Mouse (Mus musculus) heart, postnatal 0 days (tissue): ENCODE measurements around the gene Ccl11. TPM values are rescaled to one million over a fixed set of nuclear protein-coding genes. Genes with fewer than 3 reads are reported as not detected.

Experiments used
- ATAC-seq: fragments of 200-750 bp; cut with Nextera tagmentation; 2 replicates; pipeline ENCODE4 v1.8.0; 2017; ENCODE audit warnings: low read depth, moderate number of reproducible peaks, moderate library complexity; ENCODE audit not compliant: insufficient read depth
- DNase-seq: peaks from one replicate; pipeline ENCODE4 v3.0.0-alpha.2; 2016; ENCODE audit warnings: low spot score
- H3K27ac ChIP-seq: fragments of 300-500 bp; sonication (generic); 2 replicates; pipeline ENCODE4 v1.5.1; 2014; ENCODE audit warnings: low read depth, mild to moderate bottlenecking
- H3K27me3 ChIP-seq: fragments of 300-500 bp; sonication (generic); 2 replicates; pipeline ENCODE4 v1.6.1; 2014; ENCODE audit warnings: low read length, mixed read lengths; ENCODE audit not compliant: control insufficient read depth, insufficient read depth
- H3K36me3 ChIP-seq: fragments of 300-500 bp; sonication (generic); replicated peaks from 2 replicates; pipeline ENCODE4 v1.6.1; 2014; ENCODE audit warnings: low read length, mixed read lengths; ENCODE audit not compliant: control insufficient read depth, insufficient read depth
- H3K4me1 ChIP-seq: fragments of 300-500 bp; sonication (generic); 2 replicates; pipeline ENCODE4 v1.6.1; 2014; ENCODE audit warnings: antibody characterized with exemption; ENCODE audit not compliant: control insufficient read depth, insufficient read depth
- H3K4me2 ChIP-seq: fragments of 300-500 bp; sonication (generic); 2 replicates; pipeline ENCODE4 v1.6.1; 2014; ENCODE audit warnings: low read depth, mild to moderate bottlenecking, low read length, moderate library complexity
- H3K4me3 ChIP-seq: fragments of 300-500 bp; sonication (generic); 2 replicates; pipeline ENCODE4 v1.5.1; 2014; ENCODE audit warnings: low read depth, low read length
- H3K9ac ChIP-seq: fragments of 300-500 bp; sonication (generic); replicated peaks from 2 replicates; pipeline ENCODE4 v1.6.1; 2014; ENCODE audit warnings: low read depth, low read length, mixed read lengths
- H3K9me3 ChIP-seq: fragments of 300-500 bp; sonication (generic); replicated peaks from 2 replicates; pipeline ENCODE4 v1.6.1; 2016; ENCODE audit warnings: low read length; ENCODE audit not compliant: control insufficient read depth
- CTCF ChIP-seq: IDR thresholded peaks from 2 replicates; pipeline ENCODE4 v1.5.1; 2016; ENCODE audit warnings: antibody characterized with exemption, control low read depth, low read depth
- EP300 ChIP-seq: IDR thresholded peaks from 2 replicates; pipeline ENCODE4 v1.6.1; 2016; ENCODE audit warnings: antibody characterized with exemption, low read depth
- WGBS: fragments of 180-500 bp; shearing (Covaris S2); extraction: QIAGEN DNeasy Blood & Tissue Kit; methylation state at CpG from one replicate; pipeline ENCODE4 v1.1.7; 2014; 5-methylcytosine and 5-hydroxymethylcytosine counted together
- polyA plus RNA-seq: library from polyadenylated mRNA; unstranded; fragments of >200 nt; fragmentation: Nextera tagmentation; extraction: Ambion mirVana; gene quantifications from 2 replicates; pipeline ENCODE4 v1.2.1, GENCODE M21; 2015
- total RNA-seq: library from RNA; depleted of rRNA; stranded (reverse); fragments of >200 nt; gene quantifications from 2 replicates; pipeline ENCODE4 v1.2.3, GENCODE M21; 2014; ENCODE audit warnings: low replicate concordance

Gene Ccl11
- total and polyA plus RNA-seq, 2 experiments from 2014 or later = 0.20 TPM; not detected in 1

- Histone ChIP-seq H3K4me3 (no peak within 1 kb of the TSS), H3K4me2 (no peak within 1 kb of the TSS), H3K27me3 (no peaks in the 10 kb centered on the region), H3K4me1 (no peaks in the 10 kb centered on the region), H3K36me3 (no peaks in the 10 kb centered on the region), H3K9me3 (no peaks in the 10 kb centered on the region), H3K9ac (no peak within 1 kb of the TSS), H3K27ac (no peak within 1 kb of the TSS)
- ATAC-seq (no peak), DNase-seq (peak; percentile 43)
- TF ChIP-seq EP300 = no peak
- no peak for TF ChIP-seq CTCF
- WGBS = 5% methylated on average over 2 of the region's 2 CpGs
These were observed 19.1 kb upstream of the Ccl11 start, which contains the start of gene Gm17268 for GRCm38 (mm10) chr11:82038535-82038934. Gene Gm17268 (minus strand): TSS chr11:82038562.

GRCm38 (mm10) chr11:82039132-82039660 lies 18.4 kb upstream of the Ccl11 start:
- H3K27ac ChIP-seq = no peak overlapping the region

GRCm38 (mm10) chr11:82041671-82042080 lies 15.9 kb upstream of the Ccl11 start:
- Histone ChIP-seq H3K27me3 (no peaks in the 10 kb centered on the region), H3K4me2 (no peak overlapping the region), H3K4me3 (no peak overlapping the region), H3K9ac (no peak overlapping the region), H3K27ac (no peak overlapping the region), H3K4me1 (no peaks in the 10 kb centered on the region), H3K9me3 (no peaks in the 10 kb centered on the region), H3K36me3 (no peaks in the 10 kb centered on the region)
- WGBS = 52% methylated on average over 4 of the region's 4 CpGs
- TF ChIP-seq CTCF = no peak
- TF ChIP-seq EP300 = no peak
- ATAC-seq = no peak
- DNase-seq = no peak

More at GRCm38 (mm10) chr11:82039132-82039660, 18.4 kb upstream of the Ccl11 start:
- Histone ChIP-seq H3K4me2 (no peak overlapping the region), H3K9me3 (no peaks in the 10 kb centered on the region), H3K27me3 (no peaks in the 10 kb centered on the region), H3K36me3 (no peaks in the 10 kb centered on the region), H3K4me3 (no peak overlapping the region), H3K9ac (no peak overlapping the region), H3K4me1 (no peaks in the 10 kb centered on the region)
- DNase-seq (no peak), ATAC-seq (no peak)
- WGBS = 45% methylated on average over 3 of the region's 3 CpGs
- TF ChIP-seq EP300 = no peak
- no peak for TF ChIP-seq CTCF

- Histone ChIP-seq H3K27ac (no peak within 1 kb of the TSS), H3K9me3 (no peaks in the 10 kb centered on the region), H3K9ac (no peak within 1 kb of the TSS), H3K4me2 (no peak within 1 kb of the TSS), H3K4me1 (no peaks in the 10 kb centered on the region), H3K4me3 (no peak within 1 kb of the TSS), H3K36me3 (no peaks in the 10 kb centered on the region), H3K27me3 (no peaks in the 10 kb centered on the region)
- ATAC-seq (no peak), DNase-seq (peak; percentile 41)
- WGBS = 51% methylated on average over 3 of the region's 3 CpGs
- no peak for TF ChIP-seq CTCF
- TF ChIP-seq EP300 = no peak
These were observed 12.2 kb upstream of the Ccl11 start, which contains the start of gene Ccl7 for GRCm38 (mm10) chr11:82045471-82045870. Gene Ccl7 (plus strand): TSS chr11:82045712.

GRCm38 (mm10) chr11:82047746-82048415 lies 9.7 kb upstream of the Ccl11 start:
- Histone ChIP-seq H3K27me3 (no peaks in the 10 kb centered on the region), H3K9me3 (no peaks in the 10 kb centered on the region), H3K36me3 (no peaks in the 10 kb centered on the region), H3K4me2 (no peak overlapping the region), H3K9ac (no peak overlapping the region), H3K4me3 (no peak overlapping the region), H3K4me1 (no peaks in the 10 kb centered on the region), H3K27ac (no peak overlapping the region)
- TF ChIP-seq CTCF = peak; percentile 54
- no peak for TF ChIP-seq EP300
- WGBS = 40% methylated on average over 6 of the region's 6 CpGs
- DNase-seq (no peak), ATAC-seq (no peak)

- no peaks in the 10 kb centered on the region for H3K27me3 ChIP-seq
- no peak overlapping the region for H3K4me2 ChIP-seq
- no peak overlapping the region for H3K27ac ChIP-seq
- DNase-seq (no peak), ATAC-seq (no peak)
- H3K9me3 ChIP-seq = no peaks in the 10 kb centered on the region
- TF ChIP-seq EP300 (no peak), CTCF (no peak)
- WGBS = 68% methylated on average over 7 of the region's 7 CpGs
- H3K4me1 ChIP-seq = no peaks in the 10 kb centered on the region
- no peak overlapping the region for H3K9ac ChIP-seq
- H3K4me3 ChIP-seq = no peak overlapping the region
- H3K36me3 ChIP-seq = no peaks in the 10 kb centered on the region
These were observed 3.8 kb upstream of the Ccl11 start for GRCm38 (mm10) chr11:82053849-82054248.
